Mouse (Mus musculus): ENCODE data around the gene Slc17a9.

Slc17a9 gene

DNA sequence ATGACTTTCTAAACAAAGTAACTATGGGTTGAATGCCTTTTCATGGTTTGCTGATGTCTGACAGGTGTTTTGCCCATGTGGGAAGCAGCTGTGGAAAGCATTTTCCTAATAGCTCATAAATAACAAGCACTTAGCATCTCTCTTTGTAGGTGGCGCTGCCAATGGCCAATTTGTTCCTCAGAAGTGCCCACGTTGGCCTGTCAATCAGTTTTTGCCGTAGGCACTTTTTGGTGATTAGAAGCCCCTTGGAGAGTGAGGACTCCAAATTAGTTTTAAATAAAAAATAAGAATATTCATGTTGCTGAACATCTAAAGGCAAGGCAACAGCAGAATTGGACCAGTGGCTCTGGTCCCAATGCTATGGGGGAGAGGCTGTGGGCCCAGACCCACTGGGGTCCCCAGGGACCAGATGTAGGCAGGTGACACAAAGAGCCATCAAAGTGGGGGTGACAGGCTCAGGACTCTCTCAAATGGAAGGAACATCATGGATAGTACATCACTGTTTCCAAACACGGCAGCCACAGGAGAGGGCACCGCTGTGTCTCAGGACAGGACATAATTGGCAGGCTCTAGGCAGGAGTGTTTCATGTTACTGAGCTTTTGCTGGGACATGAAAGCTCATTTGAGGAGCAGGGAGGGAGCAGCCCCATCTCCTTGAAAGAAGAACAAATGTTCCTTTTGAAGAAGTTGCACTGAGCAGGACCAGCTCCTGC lies 30.1 kb downstream of the Slc17a9 start:
- no peak for DNase-seq (ENCODE audit: low spot score)

DNA sequence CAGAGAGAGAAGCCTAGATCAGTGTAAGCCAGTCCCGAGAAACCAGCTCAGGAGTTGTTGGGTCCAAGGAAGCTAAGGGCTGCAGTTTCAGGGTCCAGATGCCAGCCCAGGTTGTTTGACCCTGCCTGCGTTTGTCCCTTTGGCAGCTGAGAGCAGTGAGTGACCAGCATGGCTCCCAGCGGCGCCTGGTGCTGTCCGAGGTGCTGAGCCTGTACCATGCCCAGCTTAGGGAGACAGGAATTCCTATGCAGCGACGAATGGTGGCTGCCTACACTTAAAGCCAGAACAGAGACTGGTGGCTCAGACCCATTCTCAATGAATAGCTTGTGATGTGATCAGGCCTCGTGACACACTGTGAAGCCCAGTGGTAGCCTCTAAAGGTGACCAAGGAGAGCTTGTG lies 30.8 kb downstream of the Slc17a9 start:
- peak; percentile 59 for DNase-seq (ENCODE audit: low spot score)

DNA sequence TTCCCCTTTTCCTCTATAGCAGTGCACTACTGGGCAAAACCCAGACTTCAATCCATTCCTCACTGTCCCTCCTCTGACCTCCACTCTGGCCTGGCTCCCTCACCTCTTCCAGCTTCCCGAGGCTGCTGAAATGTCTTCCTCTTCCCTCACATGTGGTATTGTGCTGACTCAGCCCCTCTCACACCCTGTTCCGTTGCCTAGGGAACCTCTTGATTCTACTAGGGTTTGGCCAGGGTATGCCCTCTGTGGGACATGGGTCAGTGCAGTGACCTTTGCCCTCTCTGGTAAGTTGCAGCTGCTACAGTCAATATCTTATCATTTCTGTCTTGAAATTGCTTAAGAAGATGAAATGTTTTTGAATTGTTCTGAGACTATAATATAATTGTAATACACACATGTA lies 31.7 kb downstream of the Slc17a9 start:
- DNase-seq (ENCODE audit: low spot score): no peak

DNA sequence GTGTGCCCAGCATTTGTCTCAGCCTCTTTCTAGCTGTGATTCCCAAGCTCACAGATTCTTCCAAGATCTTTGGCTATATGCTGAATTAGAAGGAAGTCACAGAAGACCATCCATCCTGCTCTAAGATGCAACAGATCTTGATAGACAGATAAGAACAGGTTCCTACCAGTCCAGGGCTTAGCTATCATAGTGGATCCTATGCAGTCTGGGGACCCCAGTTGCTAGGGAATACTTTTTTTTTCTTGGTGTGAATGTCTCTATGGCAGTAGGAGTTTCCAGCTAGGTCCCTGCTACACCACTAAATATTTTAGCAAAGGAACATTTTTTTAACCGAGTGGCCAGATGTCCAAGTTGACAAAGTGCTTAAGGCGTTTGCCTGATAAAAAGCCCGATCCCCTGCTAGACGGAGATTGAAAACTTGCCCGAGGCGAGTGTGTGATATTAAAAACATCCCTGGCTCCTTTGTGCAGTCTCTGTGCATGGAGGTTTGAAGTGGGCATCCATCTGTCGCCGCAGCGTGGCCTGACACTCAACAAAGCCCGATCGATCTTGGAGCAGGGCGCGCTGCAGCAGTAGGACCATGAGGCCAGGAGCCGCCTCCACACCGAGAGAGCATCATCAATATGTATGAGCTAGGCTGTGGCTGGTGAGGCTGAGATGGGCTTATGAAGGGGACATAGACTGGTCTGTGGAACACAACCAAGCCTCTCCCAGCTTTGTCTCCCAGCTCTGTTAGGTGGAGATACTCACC lies 33.6 kb downstream of the Slc17a9 start:
- no peak for DNase-seq (ENCODE audit: low spot score)

DNA sequence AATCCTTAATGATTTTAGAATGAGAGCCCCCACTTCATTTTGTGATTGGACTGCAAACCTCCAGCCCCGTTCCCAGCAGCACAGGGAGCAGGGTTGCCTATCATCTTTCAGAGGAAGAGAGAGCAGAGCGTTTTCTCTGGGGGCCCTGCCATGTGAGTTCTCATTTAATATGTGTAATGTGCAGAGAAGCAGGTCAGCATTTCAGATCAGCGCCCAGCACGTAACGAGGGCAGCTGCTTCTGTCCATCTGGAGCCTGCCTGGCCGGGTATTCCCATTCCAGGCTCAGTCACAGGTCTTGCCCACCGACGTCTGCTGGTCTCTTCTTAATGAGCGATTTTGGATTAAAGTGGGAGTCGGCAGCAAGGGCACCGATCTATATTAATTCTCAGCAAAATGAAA lies 39.9 kb downstream of the Slc17a9 start:
- DNase-seq (ENCODE audit: low spot score): no peak

DNA sequence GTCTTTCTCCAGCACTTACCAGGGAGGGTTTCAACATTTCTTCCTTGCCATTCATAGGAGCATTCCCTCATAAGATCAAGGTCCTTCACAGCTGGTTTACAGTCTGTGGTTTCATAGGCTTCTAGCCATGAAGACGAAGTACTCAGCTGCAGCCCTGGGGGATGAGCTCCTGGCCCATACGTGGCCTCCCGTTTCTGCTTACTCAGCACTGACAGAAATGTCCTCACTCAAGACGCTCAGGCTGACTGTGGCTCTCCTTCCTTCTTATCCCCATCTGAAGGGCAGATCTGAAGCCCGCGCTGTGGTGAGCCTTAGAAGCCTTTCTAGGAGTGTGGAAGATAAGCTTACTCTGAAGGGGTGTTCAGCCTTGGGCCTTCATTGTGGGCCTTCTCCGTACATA lies 40.6 kb downstream of the Slc17a9 start:
- DNase-seq (ENCODE audit: low spot score): no peak

DNA sequence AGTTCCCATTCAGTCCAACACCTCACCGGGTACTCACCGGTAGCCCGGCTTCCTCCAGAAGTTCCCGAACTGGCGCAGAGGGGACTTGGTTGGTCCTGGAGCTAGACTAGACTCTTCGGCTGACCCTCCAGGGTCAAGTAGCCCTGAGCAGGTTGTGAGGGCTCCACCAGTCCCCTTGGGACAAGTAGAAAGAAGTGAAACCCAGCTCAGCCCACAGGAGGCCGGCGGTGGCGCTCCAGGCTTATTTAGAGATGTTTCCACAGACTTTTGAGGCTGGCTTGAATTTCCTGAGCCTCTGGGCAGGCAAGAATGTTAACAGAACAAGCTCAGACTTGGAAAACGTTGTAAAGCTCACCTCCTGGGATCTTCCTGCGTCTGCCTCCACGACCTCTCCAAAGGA lies 50.2 kb downstream of the Slc17a9 start:
- no peak for DNase-seq (ENCODE audit: low spot score)

DNA sequence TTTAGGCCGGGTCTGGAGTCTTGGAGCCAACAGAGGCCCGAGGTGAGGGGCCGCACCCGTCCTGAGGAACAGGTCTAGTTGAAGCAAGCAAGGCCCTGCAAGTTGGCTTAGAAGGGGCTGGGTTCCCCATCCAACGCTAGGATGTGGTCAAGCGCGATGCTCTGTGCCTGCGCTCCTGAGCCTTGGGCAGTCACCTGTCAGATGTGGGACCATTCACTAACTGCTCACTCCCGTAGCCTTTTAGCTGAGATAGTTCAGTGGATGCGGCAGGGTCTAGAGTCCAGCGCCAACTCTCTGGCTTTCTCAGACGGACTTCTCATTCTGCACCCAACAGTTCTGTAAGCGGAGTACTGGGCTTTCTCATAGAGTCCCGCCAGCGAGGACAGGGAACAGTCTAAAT lies 50.6 kb downstream of the Slc17a9 start:
- DNase-seq (ENCODE audit: low spot score): no peak

DNA sequence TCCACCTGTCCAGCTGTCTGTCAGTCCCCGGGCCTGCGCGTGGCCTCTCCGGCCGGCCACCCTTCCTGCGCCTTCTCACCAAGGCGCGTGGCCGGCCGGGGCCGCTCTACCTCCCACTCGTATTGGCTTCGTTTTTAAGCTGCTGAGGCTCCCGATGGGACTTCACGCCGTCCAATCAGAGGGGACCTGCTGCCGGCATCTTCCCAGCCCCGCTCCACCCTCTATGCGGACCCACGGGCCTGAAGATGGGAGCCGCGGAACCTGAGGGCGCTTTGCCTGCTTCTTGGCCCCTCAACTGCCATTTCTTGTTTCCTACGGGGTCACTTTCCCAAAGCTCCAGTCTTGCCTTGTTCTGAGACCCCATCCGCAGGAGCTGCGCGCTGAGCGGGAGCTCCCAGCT lies 51.7 kb downstream of the Slc17a9 start, which contains the start of gene Bhlhe23:
Gene Bhlhe23 (minus strand): TSS at position 108 of the 400 bp plus-strand sequence.
- no peak for DNase-seq (ENCODE audit: low spot score)

DNA sequence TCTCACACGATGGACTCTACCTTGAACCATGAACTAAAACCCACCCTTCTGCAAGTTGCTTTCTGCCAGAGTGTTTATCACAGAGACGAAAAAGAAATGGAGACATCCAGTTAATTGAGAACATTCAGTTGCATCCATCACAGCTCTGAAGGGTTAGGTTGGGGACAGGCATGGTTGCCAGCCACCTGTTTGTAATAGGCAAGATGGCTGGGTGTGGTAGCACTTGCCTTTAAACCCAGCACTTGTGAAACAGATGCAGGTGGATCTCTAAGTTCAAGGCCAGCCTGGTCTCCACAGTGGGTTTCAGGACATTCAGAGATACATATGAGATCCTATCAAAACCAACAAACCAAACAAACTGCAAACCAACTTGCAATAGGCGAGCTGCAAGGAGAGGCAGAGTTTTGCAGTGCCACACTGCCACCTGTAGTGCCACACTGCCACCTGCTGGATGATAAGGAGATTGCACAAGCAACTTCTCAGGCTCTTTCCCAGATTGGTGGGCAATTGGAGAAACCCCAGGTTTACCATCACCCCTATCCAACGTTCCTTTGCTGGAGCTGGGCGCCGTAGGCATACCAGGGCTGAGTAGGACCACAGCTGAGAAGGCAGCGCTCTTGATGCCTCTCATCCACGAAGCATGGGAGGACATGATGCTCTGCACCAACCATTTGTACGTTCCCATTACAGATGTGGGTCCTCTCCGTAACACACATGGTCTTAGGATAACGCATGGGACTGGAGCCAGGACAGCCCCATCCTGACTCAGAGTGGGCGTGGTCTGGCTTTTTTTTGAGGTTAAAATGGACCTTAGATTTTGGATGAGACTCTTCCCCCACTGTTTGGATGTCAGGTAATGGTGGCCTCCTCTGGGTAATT lies 54.4 kb downstream of the Slc17a9 start:
- peak; percentile 49 for DNase-seq (ENCODE audit: low spot score)

DNA sequence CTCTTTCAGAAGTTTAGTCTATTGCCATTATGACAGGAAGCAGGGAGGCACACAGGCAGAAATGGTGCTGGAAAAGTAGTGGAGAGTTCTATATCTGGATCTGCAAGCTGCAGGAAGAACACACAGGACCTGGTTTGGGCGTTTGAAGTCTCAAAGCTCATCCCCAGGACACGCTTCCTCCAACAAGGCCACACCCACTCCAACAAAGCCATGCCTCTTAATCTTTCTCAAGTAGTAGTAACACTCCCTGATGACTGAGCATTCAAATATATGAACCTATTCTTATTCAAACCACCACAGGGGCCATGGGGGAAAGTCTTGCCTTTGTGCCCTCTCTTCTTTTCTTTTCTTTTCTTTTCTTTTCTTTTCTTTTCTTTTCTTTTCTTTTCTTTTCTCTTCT lies 55.2 kb downstream of the Slc17a9 start:
- no peak for DNase-seq (ENCODE audit: low spot score)

DNA sequence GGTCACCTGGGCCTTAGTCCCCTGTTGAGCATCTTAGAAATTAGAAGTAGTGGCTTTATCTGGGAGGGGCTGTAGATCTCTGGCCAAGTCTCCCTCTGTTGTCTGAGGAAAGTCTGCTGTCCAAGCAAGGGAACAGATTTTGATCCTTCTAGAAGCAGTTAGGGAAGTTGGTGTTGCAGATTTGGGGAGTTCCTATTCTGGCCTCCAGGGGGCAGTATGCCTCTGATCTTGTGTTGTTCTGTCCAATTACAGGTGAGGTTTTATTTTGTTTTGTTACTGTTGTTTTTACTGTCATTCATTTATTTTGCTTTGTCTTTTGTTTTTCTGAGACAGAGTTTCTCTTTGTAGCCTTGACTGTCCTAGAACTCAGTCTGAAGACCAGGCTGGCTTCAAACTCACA lies 61.7 kb downstream of the Slc17a9 start:
- peak; percentile 25 for DNase-seq (ENCODE audit: low spot score)

DNA sequence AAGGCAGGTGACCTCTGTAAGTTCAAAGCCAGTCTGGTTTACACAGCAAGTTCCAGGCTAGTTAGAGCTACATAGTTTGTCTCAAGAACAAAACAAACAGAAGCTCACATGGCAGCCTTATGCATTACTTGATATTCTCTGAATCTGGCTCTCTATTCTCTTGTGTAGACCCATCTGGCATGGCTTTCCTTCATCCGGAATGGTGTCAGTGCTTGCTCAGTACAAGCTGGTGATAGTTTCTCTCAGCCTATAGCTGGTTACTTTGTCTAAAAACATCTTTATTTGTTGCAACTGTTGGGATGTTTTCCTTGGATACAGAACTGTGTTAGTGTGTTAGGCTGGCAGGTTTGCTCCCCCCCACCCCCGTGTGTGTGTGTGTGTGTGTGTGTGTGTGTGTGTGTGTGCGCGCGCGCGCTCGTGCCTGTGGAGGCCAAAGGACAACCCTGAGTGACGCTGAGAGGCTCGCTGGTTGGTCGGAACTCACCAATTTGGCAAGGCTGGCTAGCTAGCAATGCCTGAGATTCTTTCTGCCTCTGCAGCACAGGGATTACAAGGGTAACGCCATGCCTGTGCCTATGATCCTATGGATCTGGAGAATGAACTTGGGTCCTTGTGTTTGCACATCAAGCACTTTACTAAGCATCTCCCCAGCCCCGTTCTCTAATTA lies 62.6 kb downstream of the Slc17a9 start:
- no peak for DNase-seq (ENCODE audit: low spot score)

DNA sequence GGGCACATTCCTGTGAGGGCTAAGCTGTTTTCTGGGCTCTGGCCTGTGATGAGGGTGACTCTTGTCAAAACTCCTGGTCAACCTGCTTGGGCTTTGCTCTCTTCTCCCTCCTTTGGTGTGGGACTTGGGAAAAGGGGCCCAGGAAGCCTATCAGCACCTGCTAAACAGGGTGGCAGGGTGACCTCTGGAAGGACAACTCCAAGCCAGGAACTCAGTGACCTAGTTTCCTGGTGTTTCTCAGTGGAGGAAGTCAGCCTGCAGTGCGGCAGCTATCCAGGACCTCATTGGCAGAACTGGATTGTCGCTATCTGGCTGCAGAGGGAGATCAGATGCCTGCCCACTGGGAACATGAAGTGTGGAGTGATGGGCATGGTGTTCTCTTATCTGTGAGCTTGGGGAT lies 63.3 kb downstream of the Slc17a9 start:
- no peak for DNase-seq (ENCODE audit: low spot score)

DNA sequence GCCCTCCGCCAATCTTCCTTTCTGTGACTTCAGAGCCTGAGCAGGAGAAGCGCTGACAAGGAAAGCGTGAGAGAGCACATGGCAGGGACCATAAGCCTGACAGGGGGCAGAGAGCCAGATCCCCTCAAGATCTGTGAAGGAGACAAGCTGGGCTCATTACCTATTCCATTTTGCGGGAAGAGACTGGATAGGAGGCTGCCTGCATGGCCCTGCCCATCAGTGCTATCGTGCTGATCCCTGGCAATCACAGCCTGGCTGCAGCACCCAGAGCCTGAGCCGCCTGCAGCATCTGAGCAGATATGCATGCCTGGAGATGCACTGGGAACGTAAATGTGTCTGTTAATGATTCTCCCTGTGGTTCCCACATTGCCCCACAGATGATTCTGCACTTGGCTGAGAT lies 63.8 kb downstream of the Slc17a9 start:
- no peak for DNase-seq (ENCODE audit: low spot score)

DNA sequence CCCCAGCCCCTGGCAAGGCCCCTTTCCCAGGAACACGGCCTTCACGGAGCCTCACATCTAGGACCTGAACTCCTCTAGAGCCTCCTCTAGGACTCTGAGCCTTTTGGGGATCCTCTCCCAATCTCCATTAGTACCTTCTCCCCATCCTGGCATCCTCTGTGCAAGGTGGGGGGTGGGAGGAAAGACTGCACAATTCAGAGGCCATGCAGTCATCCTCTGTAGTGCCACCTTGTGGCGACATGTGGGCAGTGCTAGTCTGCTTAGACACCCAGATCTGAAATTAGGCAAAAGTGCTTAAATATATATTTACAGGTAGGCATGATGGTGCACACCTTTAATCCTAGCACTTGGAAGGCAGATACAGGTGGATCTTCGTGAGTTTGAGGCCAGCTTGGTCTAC lies 66.6 kb downstream of the Slc17a9 start:
- peak; percentile 18 for DNase-seq (ENCODE audit: low spot score)
